Comparison of ENCODE assay signal across 8 mouse cellular contexts in the genomic region with DNA sequence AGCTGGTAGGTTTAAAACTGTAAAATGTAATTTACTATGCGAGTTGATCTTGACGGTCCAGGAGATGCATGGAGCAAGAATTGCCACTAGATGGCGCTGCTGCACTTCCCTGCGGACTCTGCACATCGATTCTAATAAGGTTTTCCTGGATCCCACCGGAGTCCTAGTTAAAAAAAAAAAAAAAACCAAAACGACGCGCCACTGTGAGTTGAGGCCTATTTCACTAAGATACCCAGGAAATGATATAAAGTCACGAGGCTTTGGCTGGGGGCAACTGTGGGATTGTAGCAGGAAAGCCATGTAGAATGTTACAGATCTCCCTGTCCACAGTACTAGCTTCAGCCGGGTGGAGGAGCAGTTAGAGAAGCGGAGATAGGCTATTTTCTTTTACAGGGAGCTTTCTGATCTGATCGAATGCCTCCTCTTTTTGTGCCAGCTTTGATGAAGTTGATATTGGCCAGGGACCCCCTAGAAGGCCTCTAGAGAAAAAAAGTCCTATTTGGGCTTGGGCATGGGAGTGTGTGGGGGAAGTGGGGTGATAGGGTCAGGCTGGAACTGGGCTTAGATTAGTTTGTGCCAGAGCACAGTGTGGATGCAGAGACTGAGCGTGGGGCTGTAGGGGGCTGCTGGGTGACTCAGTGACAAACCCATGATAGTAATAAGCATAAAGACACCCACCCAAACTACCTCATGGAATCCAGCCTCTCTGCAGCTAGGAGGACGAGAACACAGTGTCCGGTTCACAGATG.
DNase-seq lines count a peak whose midpoint lies in the region; ATAC-seq lines count a peak whose summit lies in the region.

No protein-coding gene starts in this region.

- no peaks in the 10 kb centered on the region for H3K9me3 ChIP-seq in intestine, embryonic 14.5 days (ENCODE audit: control insufficient read depth, low read length)
- H3K9me3 ChIP-seq in midbrain, embryonic 12.5 days, result no peaks in the 10 kb centered on the region
- H3K9me3 ChIP-seq in stomach, embryonic 14.5 days (ENCODE audit: control insufficient read depth, low read depth, low read length), result no peaks in the 10 kb centered on the region

- ATAC-seq in intestine, embryonic 14.5 days (replicated peaks; ENCODE audit: low FRiP score, low TSS enrichment, low read depth), result 0 out of 2 replicates have a peak, but pooled peaks have one; percentile 22
- no peak for ATAC-seq in midbrain, embryonic 12.5 days (ENCODE audit: low FRiP score, low read depth)
- ATAC-seq in stomach, embryonic 14.5 days (ENCODE audit: insufficient number of reproducible peaks, insufficient read depth, low FRiP score, low read depth), result no peak

- H3K9ac ChIP-seq in intestine, embryonic 14.5 days (ENCODE audit: low read length), result no peak overlapping the region
- no peak overlapping the region for H3K9ac ChIP-seq in midbrain, embryonic 12.5 days (replicated peaks)
- no peak overlapping the region for H3K9ac ChIP-seq in stomach, embryonic 14.5 days (replicated peaks; ENCODE audit: low read depth, low read length)

- peak overlapping the region; percentile 48 for H3K4me2 ChIP-seq in intestine, embryonic 14.5 days (ENCODE audit: low read length)
- peak overlapping the region; percentile 49 for H3K4me2 ChIP-seq in midbrain, embryonic 12.5 days (replicated peaks)
- peak overlapping the region; percentile 40 for H3K4me2 ChIP-seq in stomach, embryonic 14.5 days (replicated peaks; ENCODE audit: low read depth, low read length)

- no peaks in the 10 kb centered on the region for H3K36me3 ChIP-seq in intestine, embryonic 14.5 days (ENCODE audit: control insufficient read depth, insufficient read depth, low read length)
- H3K36me3 ChIP-seq in midbrain, embryonic 12.5 days, result no peaks in the 10 kb centered on the region
- no peaks in the 10 kb centered on the region for H3K36me3 ChIP-seq in stomach, embryonic 14.5 days (ENCODE audit: control insufficient read depth, insufficient read depth, low read length)

- no peak overlapping the region for H3K27ac ChIP-seq in intestine, embryonic 14.5 days (ENCODE audit: low read depth)
- no peak overlapping the region for H3K27ac ChIP-seq in midbrain, embryonic 12.5 days (replicated peaks)
- H3K27ac ChIP-seq in stomach, embryonic 14.5 days (ENCODE audit: low read length), result no peak overlapping the region

- peak; percentile 55 to 57 for DNase-seq in B cell, adult 2 months
- DNase-seq in ZHBTc4 (ENCODE audit: low read depth, low spot score), result peak; percentile 78
- DNase-seq in cerebellum, postnatal 36 days, result peak; percentile 67 to 72
- DNase-seq in frontal cortex, postnatal 25 days (ENCODE audit: low spot score in 2 of 2), result peak; percentile 45 to 57
- peak; percentile 95 for DNase-seq in intestine, embryonic 14.5 days (ENCODE audit: low spot score)
- peak; percentile 59 to 72 for DNase-seq in left cerebral cortex, postnatal 36 days (ENCODE audit: low spot score in 2 of 2)

- 17% methylated on average over 16 of the region's 16 CpGs for WGBS in intestine, embryonic 14.5 days
- WGBS in midbrain, embryonic 12.5 days, result 16% methylated on average over 16 of the region's 16 CpGs
- WGBS in stomach, embryonic 14.5 days, result 23% methylated on average over 16 of the region's 16 CpGs

- H3K4me3 ChIP-seq in intestine, embryonic 14.5 days (ENCODE audit: low read depth, low read length), result peak overlapping the region; percentile 17
- peak overlapping the region; percentile 26; the same call in 1 of the 2 replicates for H3K4me3 ChIP-seq in midbrain, embryonic 12.5 days
- H3K4me3 ChIP-seq in stomach, embryonic 14.5 days (ENCODE audit: low read depth, low read length), result no peak overlapping the region

- intact Hi-C loops in left cerebral cortex, postnatal 36 days (cut with DNase I), result loop anchor here (1.0 to 10.0 kb wide), 4 partner anchors 106 to 1961 kb away; no protein-coding TSS in a partner anchor

- no peaks in the 10 kb centered on the region for H3K4me1 ChIP-seq in intestine, embryonic 14.5 days (replicated peaks; ENCODE audit: control insufficient read depth, insufficient read depth, low read length)
- peaks cover 8% of the 10 kb centered on the region; the same call in 1 of the 2 replicates for H3K4me1 ChIP-seq in midbrain, embryonic 12.5 days
- H3K4me1 ChIP-seq in stomach, embryonic 14.5 days (ENCODE audit: control insufficient read depth, insufficient read depth, low read length), result no peaks in the 10 kb centered on the region

- peaks cover 18% of the 10 kb centered on the region for H3K27me3 ChIP-seq in intestine, embryonic 14.5 days (replicated peaks; ENCODE audit: control insufficient read depth, insufficient read depth, low read length)
- peaks cover 42% of the 10 kb centered on the region for H3K27me3 ChIP-seq in midbrain, embryonic 12.5 days
- H3K27me3 ChIP-seq in stomach, embryonic 14.5 days (ENCODE audit: control insufficient read depth, insufficient read depth, low read length), result no peaks in the 10 kb centered on the region
